11 mouse cellular contexts compared by ENCODE assay signal in genomic region chr1:153090807-153091206, GRCm38 (mm10).
"Had no signal": no experiment of that assay in that cellular context is flagged by ENCODE, and none has a peak within 500 bp of the region (broad histone marks: within the 10 kb centered on the region; RNA-seq: fewer than 3 reads in every experiment).

No protein-coding gene starts in this region.

- H3K9ac ChIP-seq: limb, embryonic 12.5 days; liver, embryonic 14.5 days; midbrain, embryonic 15.5 days had no signal

- H3K9me3 ChIP-seq: limb, embryonic 12.5 days; midbrain, embryonic 15.5 days had no signal

- H3K27me3 ChIP-seq: limb, embryonic 12.5 days had no signal

- H3K4me3 ChIP-seq: left cerebral cortex, adult 2 months; limb, embryonic 12.5 days; midbrain, embryonic 15.5 days had no signal

- H3K4me1 ChIP-seq: midbrain, embryonic 15.5 days had no signal

- H3K36me3 ChIP-seq: limb, embryonic 12.5 days; midbrain, embryonic 15.5 days had no signal

- ATAC-seq: intestine, postnatal 0 days; midbrain, embryonic 15.5 days had no signal

- H3K27ac ChIP-seq: left cerebral cortex, adult 2 months; limb, embryonic 12.5 days; liver, embryonic 14.5 days; midbrain, embryonic 15.5 days had no signal

- DNase-seq: kidney, adult 8-10 months; kidney, postnatal 25 days; liver; lung, adult 2 months; lung, postnatal 14 days; right cerebral cortex, postnatal 14 days had no signal

- H3K4me2 ChIP-seq: limb, embryonic 12.5 days; midbrain, embryonic 15.5 days had no signal
